Mouse (Mus musculus) left cerebral cortex, postnatal 14 days (tissue): ENCODE data around the gene Marveld2. TPM values are rescaled to one million over a fixed set of nuclear protein-coding genes. Genes with fewer than 3 reads are reported as not detected.
A peak's percentile ranks its signal among the peaks of the same experiment; 100 is the strongest.

ENCODE experiments used
- DNase-seq, 2 experiments: peaks; one replicate each; pipeline ENCODE4 v3.0.0; 2021 to 2022; ENCODE audit warnings: low spot score in 2 of 2, mixed read lengths in 1 of 2
- intact Hi-C: fragments of 180-260 bp; cut with DNase I; formaldehyde crosslinking; loops from one replicate; pipeline ENCODE4 v1.15.1; 2025
- total RNA-seq, 2 experiments: library from RNA; stranded (reverse); gene quantifications; 2 replicates each; pipeline ENCODE4 v1.2.3; 2021

The Marveld2 gene
- total RNA-seq, 2 experiments from 2014 or later = 1.2 to 1.8 TPM

- DNase-seq = peak in 1 of 2 experiments; percentile 5
- intact Hi-C loops = no loop called here
These were observed 64.3 kb downstream of the Marveld2 start, which contains the start of gene Ocln for GRCm38 (mm10) chr13:100552369-100553041. Gene Ocln, minus strand, starts transcription at chr13:100552718.

- DNase-seq = no peak
- intact Hi-C loops = no loop called here
These were observed 64.8 kb downstream of the Marveld2 start for GRCm38 (mm10) chr13:100552009-100552368.

GRCm38 (mm10) chr13:100551371-100552008, 65.3 kb downstream of the Marveld2 start:
- intact Hi-C loops = no loop called here
- no peak for DNase-seq

GRCm38 (mm10) chr13:100547269-100547668, 69.5 kb downstream of the Marveld2 start:
- intact Hi-C loops = no loop called here
- no peak for DNase-seq

Other genes starting within 250 kb of the Marveld2 start
- gene Naip1, start 164.1 kb downstream of the Marveld2 start, total RNA-seq = under 1 TPM in 1 of 2 experiments, not detected in 1; 0.15 TPM
- 10 to 100 TPM; 36.4 to 40.1 TPM for gene Gtf2h2, start 124.4 kb downstream of the Marveld2 start, total RNA-seq
- gene Ocln, start 64.3 kb downstream of the Marveld2 start, total RNA-seq = 10 to 100 TPM; 10.1 to 10.8 TPM
- 10 to 100 TPM; 91.6 to 91.8 TPM for gene Ak6, start 34.0 kb upstream of the Marveld2 start, total RNA-seq
- gene Rad17, start 34.1 kb upstream of the Marveld2 start, total RNA-seq = 10 to 100 TPM; 12.8 to 13.1 TPM
- gene Taf9, start 34.6 kb upstream of the Marveld2 start, total RNA-seq = 10 to 100 TPM; 24.4 to 31.4 TPM
- under 1 TPM; 0.33 to 0.97 TPM for gene Ccdc125, start 52.7 kb upstream of the Marveld2 start, total RNA-seq
- 10 to 100 TPM; 32.2 to 34.8 TPM for gene Cdk7, start 114.0 kb upstream of the Marveld2 start, total RNA-seq
- gene Mrps36, start 127.7 kb upstream of the Marveld2 start, total RNA-seq = 10 to 100 TPM; 66.7 to 74.3 TPM
- under 1 TPM; 0.66 to 0.72 TPM for gene Cenph, start 158.9 kb upstream of the Marveld2 start, total RNA-seq
- gene Ccnb1, start 169.6 kb upstream of the Marveld2 start, total RNA-seq = 1 to 10 TPM; 2.1 to 2.9 TPM
- 10 to 100 TPM; 41.9 to 43.7 TPM for gene Slc30a5, start 216.5 kb upstream of the Marveld2 start, total RNA-seq